Mouse (Mus musculus): ENCODE measurements around the gene Theg. TPM values are rescaled to one million over a fixed set of nuclear protein-coding genes. Genes with fewer than 3 reads are reported as not detected.

The Theg gene
- polyA plus RNA-seq (2012; rRNA removed): not detected in 2 replicates

DNA sequence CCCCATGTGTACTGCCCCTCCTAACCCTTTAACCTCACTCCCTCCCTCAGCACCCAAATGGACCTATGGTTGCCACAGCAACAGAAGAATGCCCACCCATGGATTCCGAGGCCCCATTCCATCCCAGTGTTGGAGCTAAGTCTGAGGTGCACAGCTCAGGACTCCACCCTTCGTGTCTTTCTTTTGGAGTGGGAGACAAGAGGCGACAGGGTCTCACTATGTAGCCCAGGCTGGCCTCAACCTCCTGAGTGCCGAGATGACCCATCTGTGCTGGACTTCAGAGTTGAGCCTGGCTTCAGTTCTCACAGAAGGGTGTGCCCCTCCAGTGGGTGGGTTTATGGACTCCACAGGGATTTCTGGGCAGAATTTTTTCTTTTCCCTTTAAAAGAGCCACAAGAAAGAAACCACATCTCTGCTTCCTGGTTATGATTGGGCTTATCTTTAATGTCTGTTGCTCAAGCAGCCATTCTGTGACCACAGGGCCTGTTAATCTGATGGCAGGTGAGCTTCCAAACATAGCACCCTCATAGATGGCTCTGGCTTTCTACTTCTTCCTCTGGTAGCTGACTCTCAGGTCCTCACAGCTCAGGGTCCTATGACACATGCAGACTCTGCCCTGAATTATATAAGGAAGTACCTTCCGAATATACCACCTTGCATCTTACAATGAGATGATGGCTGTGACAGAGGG is at the start of gene Theg:
TSS of gene Theg (minus strand) at position 271 of the 691 bp plus-strand sequence.

DNA sequence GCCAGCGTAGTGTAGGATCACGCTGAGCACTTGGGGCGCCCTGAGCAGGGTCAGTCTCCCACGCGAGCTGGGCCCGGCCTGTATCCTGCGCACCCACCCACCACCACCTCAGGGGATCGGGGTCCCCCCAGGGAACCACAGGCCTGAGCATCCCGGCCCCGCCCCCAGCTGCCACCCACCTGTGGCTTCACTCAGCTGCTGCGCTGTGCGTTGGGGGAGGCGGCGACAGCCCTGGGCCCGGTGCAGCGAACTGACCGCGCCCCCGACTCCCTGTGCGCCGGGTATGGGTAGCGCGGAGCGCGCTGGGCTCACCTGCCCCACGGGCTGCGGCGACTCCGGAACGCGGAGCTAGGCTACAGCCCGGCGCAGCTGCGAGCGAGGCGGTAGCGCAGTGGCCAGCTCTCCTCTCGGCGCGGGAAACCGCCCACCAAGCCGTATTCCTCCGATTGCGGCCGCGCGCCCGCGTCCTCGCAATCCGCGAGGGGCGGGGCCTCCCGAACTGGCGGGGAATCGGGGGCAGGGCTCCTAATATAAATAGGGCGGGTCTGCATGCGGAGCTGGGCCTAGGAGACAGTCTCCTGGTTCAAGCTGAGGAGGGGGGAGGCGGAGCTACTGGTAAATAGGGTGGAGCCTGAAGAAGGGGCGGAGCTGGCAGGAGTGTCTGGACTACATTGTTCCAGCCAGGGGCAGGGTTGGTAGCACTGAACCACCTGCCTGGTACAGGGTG is 26.6 kb upstream of the Theg start, which contains the start of gene C2cd4c:
TSS of gene C2cd4c (minus strand) at position 448 of the 727 bp plus-strand sequence.

DNA sequence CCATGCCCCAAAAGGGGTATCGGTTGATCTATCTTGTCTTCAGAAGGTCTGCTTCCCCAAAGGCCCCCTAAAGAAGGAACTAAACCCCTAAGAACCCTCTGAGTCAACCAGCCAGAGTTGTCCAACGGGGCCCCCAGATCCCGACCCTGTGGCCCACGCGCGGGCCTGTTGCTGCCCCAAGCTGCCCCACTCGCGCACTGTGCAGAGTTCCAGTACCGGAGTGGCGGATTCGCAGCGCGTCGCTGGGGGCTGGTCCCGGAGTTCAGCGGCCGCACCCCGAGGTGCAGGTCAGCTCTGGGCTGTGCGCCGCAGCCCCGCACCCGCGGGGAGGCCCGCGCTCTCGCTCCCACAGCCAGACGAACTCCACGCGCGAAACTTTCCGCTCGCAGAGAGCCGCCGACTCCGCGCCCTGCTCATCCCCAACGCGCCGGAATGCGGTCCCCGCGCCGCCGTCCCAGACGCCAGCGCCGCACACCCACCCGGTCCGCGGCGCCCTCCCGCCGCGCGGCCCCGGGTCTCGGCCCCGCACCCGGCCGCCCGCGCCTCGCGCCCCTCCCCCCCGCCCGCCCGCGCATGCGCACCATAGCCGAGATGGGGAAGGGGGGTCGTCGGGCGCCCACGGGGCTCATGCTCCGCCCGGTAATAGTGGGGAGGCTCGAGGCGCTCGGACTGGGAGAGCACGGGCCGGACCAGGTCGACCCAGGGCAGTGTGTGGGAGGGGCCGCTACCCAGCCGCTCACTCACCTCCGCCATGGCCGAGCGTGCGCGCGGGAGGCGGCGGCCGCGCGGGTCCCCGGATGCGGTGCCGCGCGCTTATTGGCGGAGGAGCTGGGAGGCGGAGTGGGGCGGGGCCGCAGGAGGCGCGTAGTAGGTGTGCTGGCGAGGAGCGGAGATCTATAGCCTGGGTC is 32.5 kb downstream of the Theg start, which contains the start of gene Mier2:
TSS of gene Mier2 (minus strand) at position 870 of the 908 bp plus-strand sequence.

DNA sequence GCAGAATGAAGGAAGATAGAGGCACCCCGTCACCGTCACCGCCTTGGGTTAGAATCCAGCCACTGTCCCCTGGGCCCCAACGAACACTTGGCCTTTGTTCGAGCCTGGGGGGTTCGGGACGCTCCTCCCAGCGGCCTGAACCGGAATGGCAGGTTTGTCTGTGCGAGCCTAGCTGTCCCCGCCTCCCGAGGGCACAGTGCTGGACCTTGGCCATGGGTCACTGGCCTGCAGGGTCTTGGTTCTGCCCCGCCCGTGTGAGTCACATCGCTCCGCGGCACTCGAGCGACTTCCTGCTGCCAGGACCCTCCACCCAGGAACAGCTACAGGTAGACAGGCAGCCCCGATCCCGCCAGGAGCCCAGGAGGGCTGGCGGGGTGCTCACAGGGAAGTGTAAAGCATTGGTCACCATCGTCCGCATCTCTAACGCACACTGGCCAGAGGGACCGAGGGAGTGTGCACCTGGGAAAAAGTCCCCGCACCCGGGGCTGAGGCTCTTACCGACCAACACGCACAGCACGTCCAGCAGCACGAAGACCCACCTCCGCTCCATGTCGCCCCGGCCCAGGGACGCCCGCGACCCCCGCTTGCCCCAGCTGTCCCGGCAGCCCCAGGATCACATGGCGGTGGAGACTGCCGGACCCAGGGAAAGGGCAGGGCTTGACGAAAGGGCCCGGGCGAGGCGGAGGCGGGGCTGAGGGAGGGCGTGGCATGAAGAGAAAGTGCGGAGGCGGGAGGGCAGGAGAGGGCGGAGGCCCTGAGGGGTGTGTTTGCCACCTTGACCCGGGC is 53.8 kb downstream of the Theg start, which contains the start of gene Plpp2:
TSS of gene Plpp2 (minus strand) at position 671 of the 786 bp plus-strand sequence.

Other genes starting within 250 kb of the Theg start
- gene Vmn2r82, start 230.8 kb downstream of the Theg start, polyA plus RNA-seq (2012; rRNA removed): not detected in 2 replicates
- not detected in 2 replicates for gene Vmn2r83, start 118.6 kb downstream of the Theg start, polyA plus RNA-seq (2012; rRNA removed)
- 78.7 and 106 TPM in 2 replicates for gene Plpp2, start 53.5 kb downstream of the Theg start, polyA plus RNA-seq (2012; rRNA removed)
- gene Mier2, start 32.1 kb downstream of the Theg start, polyA plus RNA-seq (2012; rRNA removed): 60.5 and 88.5 TPM in 2 replicates
- 0.13 and 0.18 TPM in 2 replicates for gene C2cd4c, start 26.7 kb upstream of the Theg start, polyA plus RNA-seq (2012; rRNA removed)
- gene Shc2, start 50.6 kb upstream of the Theg start, polyA plus RNA-seq (2012; rRNA removed): 1.6 TPM in 2 replicates
- not detected in 2 replicates for gene Odf3l2, start 58.4 kb upstream of the Theg start, polyA plus RNA-seq (2012; rRNA removed)
- 2.3 and 3.5 TPM in 2 replicates for gene Madcam1, start 77.2 kb upstream of the Theg start, polyA plus RNA-seq (2012; rRNA removed)
- 46.3 and 70.6 TPM in 2 replicates for gene Tpgs1, start 82.0 kb upstream of the Theg start, polyA plus RNA-seq (2012; rRNA removed)
- 128 and 187 TPM in 2 replicates for gene Cdc34, start 94.9 kb upstream of the Theg start, polyA plus RNA-seq (2012; rRNA removed)
- 0.40 and 0.49 TPM in 2 replicates for gene Gzmm, start 101.7 kb upstream of the Theg start, polyA plus RNA-seq (2012; rRNA removed)
- 297 and 403 TPM in 2 replicates for gene Bsg, start 117.2 kb upstream of the Theg start, polyA plus RNA-seq (2012; rRNA removed)
- 4.5 and 13.1 TPM in 2 replicates for gene Hcn2, start 129.3 kb upstream of the Theg start, polyA plus RNA-seq (2012; rRNA removed)
- 31.4 and 34.4 TPM in 2 replicates for gene Polrmt, start 159.2 kb upstream of the Theg start, polyA plus RNA-seq (2012; rRNA removed)
- gene Fgf22, start 167.7 kb upstream of the Theg start, polyA plus RNA-seq (2012; rRNA removed): 1.4 and 3.3 TPM in 2 replicates
- 95.5 and 175 TPM in 2 replicates for gene Rnf126, start 179.6 kb upstream of the Theg start, polyA plus RNA-seq (2012; rRNA removed)
- gene Fstl3, start 189.9 kb upstream of the Theg start, polyA plus RNA-seq (2012; rRNA removed): 20.3 and 35.5 TPM in 2 replicates
- gene Prss57, start 203.6 kb upstream of the Theg start, polyA plus RNA-seq (2012; rRNA removed): 0.06 TPM in 1 of 2 replicates, not detected in the other
- gene Palm, start 206.2 kb upstream of the Theg start, polyA plus RNA-seq (2012; rRNA removed): 22.1 and 34.0 TPM in 2 replicates
- 27.0 and 27.4 TPM in 2 replicates for gene Misp, start 233.7 kb upstream of the Theg start, polyA plus RNA-seq (2012; rRNA removed)